Mouse (Mus musculus) G1E-ER4 (cell line): ENCODE measurements around the gene Ntng2. TPM values are rescaled to one million over a fixed set of nuclear protein-coding genes. Genes with fewer than 3 reads are reported as not detected.

Experiments
- GATA1 ChIP-seq: IDR thresholded peaks from one replicate; pipeline ENCODE4 v1.8.0; 2012; ENCODE audit warnings: low read length, inconsistent platforms
- polyA plus RNA-seq: library from polyadenylated mRNA; stranded (reverse); fragments of >175 nt; gene quantifications from 2 replicates; pipeline ENCODE4 v1.2.3, GENCODE M21; 2012

Gene Ntng2
- polyA plus RNA-seq, 1 experiment: not detected

GRCm38 (mm10) chr2:29216286-29217012 lies 36.4 kb downstream of the Ntng2 start:
- TF ChIP-seq GATA1: no peak

DNA sequence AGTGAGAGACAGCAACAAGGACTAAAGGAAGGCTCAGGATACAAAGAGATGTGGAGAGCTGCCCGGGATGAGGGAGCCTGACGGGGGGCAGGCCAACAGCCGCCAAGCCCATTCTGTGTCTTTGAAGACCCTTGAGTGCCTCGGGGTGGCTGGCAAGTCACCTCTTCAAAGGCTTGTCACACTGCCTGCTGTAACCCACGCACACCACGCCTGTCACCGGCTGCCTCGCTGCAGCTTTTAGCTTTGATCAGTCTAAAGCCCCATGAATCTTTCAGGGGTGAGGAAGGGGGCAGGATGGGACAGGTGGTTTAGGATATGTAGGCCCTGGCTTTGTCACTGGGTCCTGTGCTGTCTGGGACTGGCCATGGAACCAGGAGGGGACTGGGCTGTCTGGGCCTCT lies 46.6 kb downstream of the Ntng2 start:
- no peak for TF ChIP-seq GATA1

GRCm38 (mm10) chr2:29201223-29201955 lies 51.4 kb downstream of the Ntng2 start:
- TF ChIP-seq GATA1: no peak

DNA sequence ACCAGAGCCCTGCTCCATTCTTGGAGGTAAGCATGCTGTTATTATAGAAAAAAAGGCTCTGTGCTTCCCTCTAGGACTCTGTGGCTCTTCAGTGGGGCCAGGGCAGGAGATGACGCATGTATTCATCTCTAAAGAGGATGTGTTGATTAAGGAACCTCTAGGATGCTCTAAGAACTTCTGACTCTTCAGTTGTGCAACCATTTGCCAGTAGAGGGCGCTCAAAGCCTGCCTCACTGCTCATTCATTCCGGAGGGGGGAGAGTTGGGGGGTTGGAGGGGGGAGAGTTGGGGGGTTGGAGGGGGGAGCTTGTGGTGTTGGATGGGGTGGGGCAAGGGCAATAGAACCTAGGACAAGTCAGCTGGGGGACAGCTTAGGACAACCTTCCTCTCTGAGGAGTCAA lies 52.9 kb downstream of the Ntng2 start:
- TF ChIP-seq GATA1: no peak

- TF ChIP-seq GATA1: no peak
These were observed 54.4 kb downstream of the Ntng2 start for GRCm38 (mm10) chr2:29198446-29198845.

GRCm38 (mm10) chr2:29196844-29197243 lies 56.0 kb downstream of the Ntng2 start:
- no peak for TF ChIP-seq GATA1

DNA sequence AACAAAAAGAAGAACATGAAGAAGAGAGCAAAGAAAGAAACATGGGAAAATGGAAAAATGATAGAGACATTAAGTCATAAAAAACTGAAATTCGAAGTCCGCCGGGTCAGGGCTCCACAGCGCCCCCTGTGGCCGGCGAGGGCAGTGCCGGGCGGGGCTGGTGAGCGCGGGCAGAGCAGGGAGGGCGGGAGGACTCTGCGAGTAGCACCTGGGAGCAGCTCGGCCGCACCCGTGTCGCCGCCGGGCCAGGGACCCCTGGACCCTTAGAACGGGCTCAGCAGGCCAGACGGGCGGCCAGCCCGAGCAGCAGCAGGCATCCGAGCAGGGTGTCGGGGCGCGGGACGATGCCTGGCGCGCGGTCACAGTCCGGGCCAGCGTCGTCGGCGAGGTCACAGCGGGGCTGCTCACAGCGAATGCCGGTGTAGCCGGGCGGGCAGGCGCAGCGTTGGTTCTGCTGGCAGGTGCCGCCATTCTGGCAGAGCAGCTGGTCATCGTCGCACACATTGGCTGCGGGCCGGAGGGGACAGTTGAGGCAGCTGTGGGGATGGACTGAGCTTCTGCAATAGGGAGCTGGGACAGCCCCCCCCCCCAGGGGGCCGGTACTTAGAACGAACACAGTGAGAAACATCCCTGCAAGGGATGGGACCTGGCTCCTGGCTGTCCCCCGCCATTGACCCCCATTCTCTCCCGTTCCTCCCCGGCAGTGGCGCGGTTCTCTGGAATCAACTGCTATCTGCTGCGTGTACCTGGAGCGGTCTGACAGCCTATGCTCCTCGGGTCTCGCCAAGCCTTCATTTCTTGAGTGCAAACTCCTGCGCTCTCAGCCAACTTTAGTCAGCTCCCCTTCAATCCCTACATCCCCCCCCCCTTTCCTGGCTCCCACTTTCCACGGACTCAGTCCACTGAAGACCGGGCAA lies 58.0 kb downstream of the Ntng2 start:
- TF ChIP-seq GATA1: no peak

DNA sequence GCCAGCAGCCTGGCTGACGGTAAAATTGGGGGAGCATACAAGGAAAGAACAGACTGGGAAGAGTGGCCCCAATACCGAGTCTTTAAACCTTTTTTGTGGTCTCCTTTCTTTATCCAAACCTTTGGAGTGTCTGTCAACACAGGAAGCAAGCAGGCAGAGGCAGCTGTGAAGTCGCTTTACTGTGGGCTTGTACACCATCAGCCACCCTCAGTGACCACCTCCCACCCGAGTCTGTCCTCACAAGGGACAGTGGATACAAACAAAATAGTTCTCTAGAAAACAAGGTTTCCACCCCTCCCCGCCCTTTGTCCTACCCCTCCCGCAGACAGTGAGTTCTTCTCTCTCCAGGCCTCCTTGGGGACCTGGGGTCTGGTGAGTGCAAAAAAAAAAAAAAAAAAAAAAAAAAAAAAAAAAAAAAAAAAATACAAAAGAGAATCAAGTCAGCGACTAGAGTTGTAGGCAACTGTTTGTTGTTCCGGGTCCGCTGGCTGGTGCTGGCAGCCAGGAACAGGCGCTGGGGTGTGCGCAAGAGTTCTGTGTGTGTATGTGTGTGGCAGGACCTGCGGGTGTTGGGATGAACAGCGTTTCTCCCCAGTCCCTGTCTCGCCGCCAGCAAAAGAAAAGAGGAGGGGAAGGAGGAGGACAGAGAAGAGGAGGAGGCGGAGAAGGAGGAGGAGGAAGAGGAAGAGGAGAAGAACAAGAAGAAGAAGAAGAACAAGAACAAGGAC lies 58.8 kb downstream of the Ntng2 start:
- TF ChIP-seq GATA1: no peak

DNA sequence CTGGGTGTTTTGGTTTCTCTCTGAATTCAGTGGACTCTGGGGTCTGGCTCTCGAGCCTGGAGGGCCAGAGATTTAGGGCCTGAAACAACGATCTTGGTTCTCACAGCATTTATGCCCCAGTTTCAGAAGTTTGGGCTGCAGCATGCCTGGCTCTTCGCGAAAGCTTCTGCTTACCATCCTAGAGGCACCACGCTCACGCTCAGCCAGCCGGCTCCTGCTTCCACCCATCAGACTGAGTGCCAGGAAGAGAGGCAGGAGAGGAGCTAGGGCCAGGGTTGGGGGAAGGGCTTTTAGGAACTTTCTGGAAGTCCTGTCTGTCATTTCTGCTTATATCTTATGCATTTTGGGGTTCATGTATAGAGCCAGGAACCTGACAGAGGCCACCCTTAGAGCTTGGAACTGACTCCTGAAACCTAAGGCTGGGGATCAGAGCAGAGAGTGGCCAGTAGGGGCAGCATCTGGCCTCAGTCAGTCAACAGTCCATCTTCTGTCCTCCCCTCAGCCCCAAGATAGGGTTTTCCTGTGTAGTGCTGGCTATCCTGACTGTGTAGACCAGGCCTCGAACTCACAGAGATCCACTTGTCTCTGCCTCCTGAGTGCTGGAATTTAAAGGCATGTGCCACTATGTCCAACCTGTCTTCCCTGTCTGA lies 60.1 kb downstream of the Ntng2 start:
- no peak for TF ChIP-seq GATA1

- no peak for TF ChIP-seq GATA1
These were observed 61.3 kb downstream of the Ntng2 start for GRCm38 (mm10) chr2:29191216-29192215.

DNA sequence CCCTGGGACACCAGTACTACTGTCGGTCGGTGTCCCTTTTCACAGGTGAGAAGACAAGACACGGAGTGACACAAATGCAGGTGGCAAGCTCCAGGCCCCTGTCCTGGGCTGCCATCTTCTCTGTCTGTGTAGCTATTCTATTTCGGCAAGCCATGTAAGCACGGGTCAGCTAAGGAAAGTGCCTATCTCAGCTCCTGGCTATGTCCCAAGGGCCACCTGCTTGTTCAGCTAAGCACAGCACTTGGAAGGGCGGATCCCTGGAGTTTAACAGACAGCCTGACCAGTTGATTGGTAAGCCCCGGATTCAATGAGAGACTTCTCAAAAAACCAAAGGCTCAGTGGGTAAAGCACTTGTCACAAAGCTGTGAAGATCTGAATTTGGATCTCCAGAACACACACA lies 62.4 kb downstream of the Ntng2 start:
- TF ChIP-seq GATA1: no peak

- TF ChIP-seq GATA1: no peak
These were observed 66.6 kb downstream of the Ntng2 start for GRCm38 (mm10) chr2:29186209-29186608.

- no peak for TF ChIP-seq GATA1
These were observed 69.4 kb downstream of the Ntng2 start for GRCm38 (mm10) chr2:29183266-29183924.
